Mouse (Mus musculus) cerebellum, postnatal 4 days (tissue): ENCODE measurements at regions not wholly inside any gene's neighbourhood (a gene's known extent, or its start where the extent isn't known, plus 50 kb on each side); places are given as distances from the start of the nearest gene placed in this dataset.

Experiments used
- DNase-seq, 2 experiments: peaks; one replicate each; pipeline ENCODE4 v3.0.0; 2022; ENCODE audit warnings: low spot score in 2 of 2, mixed read lengths in 1 of 2

- DNase-seq = no peak
Observed at GRCm38 (mm10) chrX:99291965-99292364, 156.0 kb downstream of the Efnb1 start.

- peak in 1 of 2 experiments; percentile 29 for DNase-seq
Observed at GRCm38 (mm10) chrX:99291423-99291963, 155.6 kb downstream of the Efnb1 start.

GRCm38 (mm10) chrX:99287988-99288387 lies 152.1 kb downstream of the Efnb1 start:
- no peak for DNase-seq

- no peak for DNase-seq
Observed at GRCm38 (mm10) chrX:99286876-99287275, 150.9 kb downstream of the Efnb1 start.

GRCm38 (mm10) chrX:99285611-99286010 lies 149.7 kb downstream of the Efnb1 start:
- peak in 1 of 2 experiments; percentile 43 for DNase-seq

GRCm38 (mm10) chrX:99280991-99281390 lies 145.1 kb downstream of the Efnb1 start:
- no peak for DNase-seq

- DNase-seq = no peak
Observed at GRCm38 (mm10) chrX:99280543-99280942, 144.6 kb downstream of the Efnb1 start.

GRCm38 (mm10) chrX:99275536-99275935 lies 139.6 kb downstream of the Efnb1 start:
- DNase-seq = no peak

GRCm38 (mm10) chrX:99271908-99272307 lies 136.0 kb downstream of the Efnb1 start:
- DNase-seq = no peak

- no peak for DNase-seq
Observed at GRCm38 (mm10) chrX:99249038-99249607, 113.2 kb downstream of the Efnb1 start.

GRCm38 (mm10) chrX:99248181-99248580 lies 112.3 kb downstream of the Efnb1 start:
- no peak for DNase-seq

- DNase-seq = no peak
Observed at GRCm38 (mm10) chrX:99246704-99247103, 110.8 kb downstream of the Efnb1 start.

GRCm38 (mm10) chrX:99246051-99246450 lies 110.1 kb downstream of the Efnb1 start:
- DNase-seq = no peak

- no peak for DNase-seq
Observed at GRCm38 (mm10) chrX:99245541-99245940, 109.6 kb downstream of the Efnb1 start.

GRCm38 (mm10) chrX:99243251-99243650 lies 107.3 kb downstream of the Efnb1 start:
- DNase-seq = no peak

- DNase-seq = no peak
Observed at GRCm38 (mm10) chrX:99241684-99242118, 105.8 kb downstream of the Efnb1 start.

- DNase-seq = no peak
Observed at GRCm38 (mm10) chrX:99233035-99233434, 97.1 kb downstream of the Efnb1 start.

GRCm38 (mm10) chrX:99232331-99232730 lies 96.4 kb downstream of the Efnb1 start:
- DNase-seq = no peak

GRCm38 (mm10) chrX:99225111-99225752 lies 89.3 kb downstream of the Efnb1 start:
- DNase-seq = peak in 1 of 2 experiments; percentile 23

GRCm38 (mm10) chrX:99222017-99222416 lies 86.1 kb downstream of the Efnb1 start:
- DNase-seq = no peak

- no peak for DNase-seq
Observed at GRCm38 (mm10) chrX:99220674-99221455, 84.9 kb downstream of the Efnb1 start.

GRCm38 (mm10) chrX:99218213-99218612 lies 82.3 kb downstream of the Efnb1 start:
- DNase-seq = no peak
